11 mouse cellular contexts compared by ENCODE assay signal in the genomic region with DNA sequence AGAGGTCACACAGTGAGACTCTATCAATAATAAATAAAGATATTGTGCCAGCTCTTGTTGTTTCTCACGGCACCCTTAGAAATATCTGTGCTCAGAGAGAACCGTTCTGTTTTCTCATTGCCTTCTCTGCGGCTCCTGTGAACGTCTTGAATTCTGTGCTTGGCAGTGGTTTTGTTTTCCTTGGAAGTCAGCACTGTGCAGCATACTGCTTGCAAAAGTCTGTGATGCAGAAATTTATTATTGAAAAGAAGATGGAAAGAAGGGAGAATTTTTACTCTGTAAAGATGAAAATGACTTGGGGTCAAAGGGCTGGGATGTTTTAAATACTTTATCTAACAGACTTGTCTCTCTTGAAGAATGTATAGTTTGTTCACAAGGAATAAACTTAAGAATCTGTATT.
DNase-seq lines count a peak whose midpoint lies in the region; ATAC-seq and TF ChIP-seq lines count a peak whose summit lies in the region.
"Had no signal": no experiment of that assay in that cellular context is flagged by ENCODE, and none has a peak within 500 bp of the region (broad histone marks: within the 10 kb centered on the region; RNA-seq: fewer than 3 reads in every experiment).

No protein-coding gene starts in this region.

- no peak for TF ChIP-seq CTCF in embryonic fibroblast, embryonic 13.5 days (IDR thresholded peaks at IDR 0.05; ENCODE audit: borderline replicate concordance, insufficient read depth, low read length)

- H3K36me3 ChIP-seq in hindbrain, embryonic 12.5 days: no peaks in the 10 kb centered on the region
- no peaks in the 10 kb centered on the region for H3K36me3 ChIP-seq in hindbrain, embryonic 11.5 days (ENCODE audit: control insufficient read depth, insufficient read depth, low read length)
- H3K36me3 ChIP-seq: hindbrain, embryonic 15.5 days had no signal

- H3K27me3 ChIP-seq in hindbrain, embryonic 12.5 days: no peaks in the 10 kb centered on the region
- H3K27me3 ChIP-seq in hindbrain, embryonic 11.5 days (ENCODE audit: control insufficient read depth, insufficient read depth, low read length): no peaks in the 10 kb centered on the region
- H3K27me3 ChIP-seq: hindbrain, embryonic 15.5 days had no signal

- no peaks in the 10 kb centered on the region; the same call in 1 of the 2 replicates for H3K4me1 ChIP-seq in hindbrain, embryonic 12.5 days
- H3K4me1 ChIP-seq in hindbrain, embryonic 11.5 days (replicated peaks; ENCODE audit: control insufficient read depth, insufficient read depth, low read length): no peaks in the 10 kb centered on the region
- H3K4me1 ChIP-seq in embryonic fibroblast, embryonic 13.5 days (ENCODE audit: control insufficient read depth, insufficient read depth, low read length): peaks cover 9% of the 10 kb centered on the region
- H3K4me1 ChIP-seq: hindbrain, embryonic 15.5 days had no signal

- no peak overlapping the region for H3K9ac ChIP-seq in hindbrain, embryonic 12.5 days
- no peak overlapping the region for H3K9ac ChIP-seq in hindbrain, embryonic 11.5 days (ENCODE audit: low read depth, low read length)
- H3K9ac ChIP-seq: hindbrain, embryonic 15.5 days had no signal

- no peak for TF ChIP-seq POLR2A in embryonic fibroblast, embryonic 13.5 days (IDR thresholded peaks at IDR 0.05; ENCODE audit: low read depth, low read length)

- H3K27ac ChIP-seq in hindbrain, embryonic 12.5 days: peak overlapping the region; percentile 4; the same call in 1 of the 2 replicates
- H3K27ac ChIP-seq in hindbrain, embryonic 11.5 days (ENCODE audit: low read depth, low read length): no peak overlapping the region
- H3K27ac ChIP-seq in embryonic fibroblast, embryonic 13.5 days (ENCODE audit: insufficient read depth, low read length): peak overlapping the region; percentile 86; the same call in 1 of the 2 replicates
- H3K27ac ChIP-seq: hindbrain, embryonic 15.5 days had no signal

- no peak overlapping the region for H3K4me3 ChIP-seq in hindbrain, embryonic 12.5 days
- H3K4me3 ChIP-seq in hindbrain, embryonic 11.5 days (ENCODE audit: low read depth, low read length): no peak overlapping the region
- no peak overlapping the region for H3K4me3 ChIP-seq in embryonic fibroblast, embryonic 13.5 days (ENCODE audit: insufficient read depth, low read length)
- H3K4me3 ChIP-seq: hindbrain, embryonic 15.5 days had no signal

- no peaks in the 10 kb centered on the region for H3K9me3 ChIP-seq in hindbrain, embryonic 12.5 days (replicated peaks)
- no peaks in the 10 kb centered on the region for H3K9me3 ChIP-seq in hindbrain, embryonic 11.5 days (ENCODE audit: control insufficient read depth, low read length)
- H3K9me3 ChIP-seq: hindbrain, embryonic 15.5 days had no signal

- DNase-seq in hindbrain, embryonic 11.5 days (ENCODE audit: low spot score): no peak
- DNase-seq in adipocyte (ENCODE audit: low spot score): peak; percentile 14
- DNase-seq in kidney, adult 9 months: peak; percentile 30
- no peak for DNase-seq in layer of hippocampus, adult 18-20 months (ENCODE audit: low spot score in 2 of 2)
- DNase-seq in c-Kit-positive CD71-positive TER-119-positive erythroid progenitor cells, embryonic 14.5 days (ENCODE audit: low spot score): no peak
- no peak for DNase-seq in layer of hippocampus, adult 11-12 months (ENCODE audit: low spot score)
- DNase-seq: liver; lung, postnatal 36 days had no signal

- no peak for ATAC-seq in hindbrain, embryonic 12.5 days (ENCODE audit: low FRiP score)
- no peak for ATAC-seq in hindbrain, embryonic 11.5 days (ENCODE audit: low FRiP score)

- H3K4me2 ChIP-seq in hindbrain, embryonic 12.5 days (replicated peaks): no peak overlapping the region
- H3K4me2 ChIP-seq in hindbrain, embryonic 11.5 days (replicated peaks; ENCODE audit: low read depth, low read length): no peak overlapping the region
- H3K4me2 ChIP-seq: hindbrain, embryonic 15.5 days had no signal

- WGBS in hindbrain, embryonic 12.5 days: 57% methylated on average over 4 of the region's 4 CpGs
- 64% methylated on average over 4 of the region's 4 CpGs for WGBS in hindbrain, embryonic 11.5 days

Comparison
In these comparisons a context has a peak if more than half of its experiments do, and no peak if none do; other contexts are left out.
1. DNase-seq: peak in adipocyte (single experiment) and kidney, adult 9 months (single experiment); none in hindbrain, embryonic 11.5 days (single experiment), layer of hippocampus, adult 18-20 months (0 of 2), c-Kit-positive CD71-positive TER-119-positive erythroid progenitor cells, embryonic 14.5 days (single experiment) and layer of hippocampus, adult 11-12 months (single experiment).